Mouse (Mus musculus): Measurements from ENCODE around the gene Ppp1r14d.

DNA sequence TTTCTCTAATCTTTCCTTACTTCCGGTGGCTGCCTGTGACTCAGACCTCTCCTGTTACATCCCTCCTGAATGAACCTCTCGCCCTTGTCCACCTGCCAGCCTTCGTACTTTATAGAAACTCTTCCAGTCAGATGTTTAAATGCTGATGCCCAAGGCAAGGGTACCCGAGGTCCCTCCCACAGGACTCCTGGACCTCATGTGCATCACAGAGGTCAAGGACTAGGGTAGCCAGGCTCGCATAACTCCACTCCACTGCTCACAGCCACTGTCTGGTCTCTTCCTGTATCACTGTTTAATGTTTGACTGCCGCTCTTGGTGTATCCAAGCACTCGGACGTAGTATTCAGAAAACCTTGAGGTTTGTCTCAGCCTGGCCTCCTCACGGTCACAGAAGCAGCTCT is 12.8 kb upstream of the Ppp1r14d start:
- TF ChIP-seq CTCF (IDR thresholded peaks at IDR 0.05; ENCODE audit: control insufficient read depth, insufficient read depth, insufficient replicate concordance, low read depth, low read length) = no peak
- TF ChIP-seq POLR2A (IDR thresholded peaks at IDR 0.05; ENCODE audit: control insufficient read depth, low read depth, low read length) = no peak

All from testis, adult 2 months (tissue).